Mouse (Mus musculus): ENCODE data around the gene Ift57. TPM values are rescaled to one million over a fixed set of nuclear protein-coding genes. Genes with fewer than 3 reads are reported as not detected.

Gene Ift57
- polyA plus RNA-seq (2012; rRNA removed), result 1.9 and 2.3 TPM in 2 replicates

DNA sequence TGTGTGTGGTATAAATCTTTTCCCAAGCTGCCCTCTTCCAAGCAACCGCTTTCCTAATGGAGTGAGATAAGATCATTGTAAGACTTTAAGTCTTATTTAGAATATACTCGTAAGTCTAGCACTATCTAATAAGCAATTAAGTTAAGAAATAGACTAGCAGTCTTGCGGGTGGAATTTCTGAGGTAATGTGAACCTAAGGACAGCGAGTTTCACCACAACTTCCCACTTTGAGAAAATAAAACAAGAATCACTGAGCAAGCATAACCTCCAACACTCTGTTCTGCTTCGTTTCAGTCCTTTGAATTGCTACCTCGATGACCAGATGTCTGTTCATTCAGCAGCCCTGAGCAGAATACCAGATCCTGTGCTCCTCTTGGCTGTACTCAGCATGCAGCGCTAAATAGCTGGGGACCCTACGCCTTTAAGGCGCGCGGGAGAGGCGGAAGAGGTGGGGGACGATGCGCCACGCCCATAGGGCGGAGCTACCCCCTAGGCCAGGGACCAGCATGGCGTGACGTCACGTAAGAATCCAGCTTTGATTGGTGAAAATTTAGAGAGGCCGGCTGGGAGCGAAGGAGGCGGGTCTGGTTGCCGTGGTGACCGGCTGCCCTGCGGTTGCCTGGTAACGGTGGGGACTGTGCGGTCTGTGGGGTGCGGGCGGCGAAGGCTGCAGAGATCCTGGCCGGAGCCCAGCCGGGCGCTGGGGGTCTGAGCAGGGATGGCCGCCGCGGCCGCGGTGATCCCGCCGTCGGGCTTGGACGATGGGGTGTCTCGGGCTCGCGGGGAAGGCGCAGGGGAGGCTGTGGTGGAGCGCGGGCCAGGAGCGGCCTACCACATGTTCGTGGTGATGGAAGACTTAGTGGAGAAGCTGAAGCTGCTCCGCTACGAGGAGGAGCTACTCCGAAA is at the start of gene Ift57:
TSS of gene Ift57 (plus strand) at position 614 of the 906 bp plus-strand sequence.

DNA sequence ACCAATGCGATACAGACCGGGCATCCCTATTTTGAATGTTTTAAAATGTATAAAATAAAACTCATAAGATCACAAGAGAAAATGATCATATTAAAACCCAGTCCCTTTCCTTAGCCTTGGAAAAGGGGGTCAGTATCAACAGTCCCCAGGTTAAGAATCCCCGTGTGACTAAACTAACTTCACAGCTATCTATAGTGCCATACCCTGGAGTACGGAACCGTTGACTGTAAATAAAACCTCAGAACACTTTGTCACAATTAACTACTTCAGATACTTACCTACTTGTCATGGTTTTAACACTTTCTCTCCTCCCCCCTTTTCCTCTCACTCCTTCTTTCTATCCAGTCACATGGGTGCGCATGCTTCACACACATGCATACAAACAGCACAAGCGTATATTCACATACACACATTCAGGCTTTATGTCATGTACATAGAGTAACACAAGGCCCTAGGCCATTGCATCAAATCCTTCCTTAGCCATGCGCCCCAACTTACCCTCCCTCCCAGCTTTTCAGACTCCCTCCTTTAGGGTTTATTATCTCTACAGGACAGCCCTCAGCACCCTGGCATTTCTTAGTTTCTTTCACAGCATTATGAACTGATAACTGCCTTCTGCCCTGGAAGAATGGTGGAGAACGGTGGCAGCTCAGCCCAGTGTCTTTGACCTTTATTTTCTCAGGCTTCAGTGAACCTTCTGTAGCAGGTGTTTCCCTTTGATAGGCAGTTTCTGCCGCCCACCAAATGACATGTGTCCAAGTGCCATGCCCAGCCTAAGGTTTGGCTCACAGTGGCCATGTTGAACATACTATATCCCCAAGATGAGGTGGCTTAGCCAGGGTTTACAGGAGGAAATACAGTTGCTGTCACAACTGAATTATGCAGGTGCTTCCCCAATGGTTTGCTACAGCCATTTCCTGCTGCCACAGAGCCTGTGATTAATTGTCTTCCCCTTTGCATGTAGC is 100.8 kb downstream of the Ift57 start, which contains the start of gene Cd47:
TSS of gene Cd47 (plus strand) at position 937 of the 965 bp plus-strand sequence.

Other genes starting within 250 kb of the Ift57 start
- gene Cd47, start 101.3 kb downstream of the Ift57 start, polyA plus RNA-seq (2012; rRNA removed), result 82.3 and 100 TPM in 2 replicates

Data from liver, embryonic 14 days (tissue).